Mouse (Mus musculus): ENCODE measurements around the gene Ndufa11.

DNA sequence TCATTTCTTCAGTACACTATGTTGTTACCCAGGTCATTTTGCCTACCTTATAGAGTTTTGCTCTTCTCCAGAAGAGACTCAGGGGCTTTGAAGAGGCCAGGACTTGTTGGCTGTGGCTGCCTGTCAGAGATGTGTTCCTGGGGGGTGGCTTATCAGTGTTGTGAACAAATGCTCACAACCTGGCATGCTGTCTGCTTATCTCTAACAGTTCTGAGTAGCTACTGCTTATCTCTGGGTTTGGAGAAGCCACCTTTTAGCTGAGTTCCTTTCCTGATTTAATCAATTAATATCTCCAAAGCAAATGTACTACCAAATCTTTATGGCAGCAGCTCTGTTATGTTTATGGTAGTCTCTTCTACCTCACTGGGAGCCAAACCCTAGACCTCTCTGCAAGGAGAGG is 29.5 kb upstream of the Ndufa11 start:
- no peak for TF ChIP-seq CTCF (IDR thresholded peaks at IDR 0.05)
- no peak for TF ChIP-seq EP300 (IDR thresholded peaks at IDR 0.05)

All from lung, postnatal 0 days (tissue).